Mouse (Mus musculus): ENCODE results near the gene Tbata.

DNA sequence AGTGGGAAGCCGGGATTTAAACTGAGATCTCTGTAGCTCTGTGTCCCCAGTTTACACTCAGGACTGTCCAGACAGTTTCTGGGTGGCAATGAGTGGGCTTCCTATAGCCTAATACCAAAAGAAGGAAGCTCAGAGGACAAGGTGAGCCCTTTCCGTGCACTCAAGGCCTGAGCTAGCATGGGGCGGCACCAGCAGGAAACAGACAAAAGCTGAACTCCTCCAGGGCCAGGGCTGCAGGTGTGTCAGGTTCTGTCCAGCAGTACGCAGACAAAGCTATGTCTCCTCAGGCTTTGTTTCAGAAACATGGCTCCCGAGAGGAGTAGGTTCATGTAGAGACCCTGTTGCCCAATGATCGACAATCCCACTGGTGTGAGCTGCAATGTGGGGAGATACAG, 65.6 kb downstream of the Tbata start:
- TF ChIP-seq POLR2A (IDR thresholded peaks at IDR 0.05; ENCODE audit: control insufficient read depth, extremely low read depth, insufficient read depth, low read length, poor library complexity) (no peak), CTCF (IDR thresholded peaks at IDR 0.05; ENCODE audit: borderline replicate concordance, control insufficient read depth, extremely low read depth, insufficient read depth, low read length, poor library complexity) (no peak)

All from thymus, adult 2 months (tissue).